Mouse (Mus musculus): ENCODE results near the gene Atpaf1. TPM values are rescaled to one million over a fixed set of nuclear protein-coding genes. Genes with fewer than 3 reads are reported as not detected.

Atpaf1 gene
- polyA plus RNA-seq, 1 experiment = not detected

DNA sequence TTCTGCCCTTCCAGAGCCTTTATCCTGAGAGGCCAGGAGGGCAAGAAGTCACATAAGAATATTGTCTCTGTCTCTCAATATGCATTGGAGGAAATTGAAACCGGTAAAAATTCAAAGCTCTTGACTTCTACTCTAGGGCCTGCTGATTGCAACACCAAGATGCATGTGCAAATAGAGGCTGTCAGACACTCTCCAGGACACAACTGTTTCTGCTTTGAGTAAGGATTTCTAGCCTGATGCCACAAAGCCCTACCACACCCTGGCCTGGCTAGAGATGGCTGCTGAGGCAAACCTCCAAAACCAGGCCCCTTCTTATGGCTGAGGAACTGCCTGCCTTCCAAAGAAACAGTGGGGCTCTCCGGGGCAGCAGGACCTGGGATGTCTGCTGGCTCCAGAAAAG is 51.0 kb downstream of the Atpaf1 start:
- no peak overlapping the region for H3K4me3 ChIP-seq (ENCODE audit: insufficient read depth, low read depth, low read length)
- H3K4me1 ChIP-seq (ENCODE audit: control insufficient read depth, insufficient read depth, low read length) = peaks cover 3% of the 10 kb centered on the region; the same call in 1 of the 2 replicates
- H3K27ac ChIP-seq (ENCODE audit: insufficient read depth, low read depth, low read length) = no peak overlapping the region
- no peak for TF ChIP-seq CTCF (IDR thresholded peaks at IDR 0.05; ENCODE audit: insufficient read depth, low read depth, low read length)
- no peak for TF ChIP-seq POLR2A (IDR thresholded peaks at IDR 0.05; ENCODE audit: insufficient read depth, low read depth, low read length)
- WGBS = 71% methylated on average over 2 of the region's 2 CpGs

GRCm38 (mm10) chr4:115838196-115838595 is 53.6 kb downstream of the Atpaf1 start:
- Histone ChIP-seq H3K27ac (ENCODE audit: insufficient read depth, low read depth, low read length) (no peak overlapping the region), H3K4me1 (ENCODE audit: control insufficient read depth, insufficient read depth, low read length) (peaks cover 3% of the 10 kb centered on the region; the same call in 1 of the 2 replicates), H3K4me3 (ENCODE audit: insufficient read depth, low read depth, low read length) (no peak overlapping the region)
- WGBS = 65% methylated on average over 4 of the region's 4 CpGs
- no peak for TF ChIP-seq CTCF (IDR thresholded peaks at IDR 0.05; ENCODE audit: insufficient read depth, low read depth, low read length)
- TF ChIP-seq POLR2A (IDR thresholded peaks at IDR 0.05; ENCODE audit: insufficient read depth, low read depth, low read length) = no peak

DNA sequence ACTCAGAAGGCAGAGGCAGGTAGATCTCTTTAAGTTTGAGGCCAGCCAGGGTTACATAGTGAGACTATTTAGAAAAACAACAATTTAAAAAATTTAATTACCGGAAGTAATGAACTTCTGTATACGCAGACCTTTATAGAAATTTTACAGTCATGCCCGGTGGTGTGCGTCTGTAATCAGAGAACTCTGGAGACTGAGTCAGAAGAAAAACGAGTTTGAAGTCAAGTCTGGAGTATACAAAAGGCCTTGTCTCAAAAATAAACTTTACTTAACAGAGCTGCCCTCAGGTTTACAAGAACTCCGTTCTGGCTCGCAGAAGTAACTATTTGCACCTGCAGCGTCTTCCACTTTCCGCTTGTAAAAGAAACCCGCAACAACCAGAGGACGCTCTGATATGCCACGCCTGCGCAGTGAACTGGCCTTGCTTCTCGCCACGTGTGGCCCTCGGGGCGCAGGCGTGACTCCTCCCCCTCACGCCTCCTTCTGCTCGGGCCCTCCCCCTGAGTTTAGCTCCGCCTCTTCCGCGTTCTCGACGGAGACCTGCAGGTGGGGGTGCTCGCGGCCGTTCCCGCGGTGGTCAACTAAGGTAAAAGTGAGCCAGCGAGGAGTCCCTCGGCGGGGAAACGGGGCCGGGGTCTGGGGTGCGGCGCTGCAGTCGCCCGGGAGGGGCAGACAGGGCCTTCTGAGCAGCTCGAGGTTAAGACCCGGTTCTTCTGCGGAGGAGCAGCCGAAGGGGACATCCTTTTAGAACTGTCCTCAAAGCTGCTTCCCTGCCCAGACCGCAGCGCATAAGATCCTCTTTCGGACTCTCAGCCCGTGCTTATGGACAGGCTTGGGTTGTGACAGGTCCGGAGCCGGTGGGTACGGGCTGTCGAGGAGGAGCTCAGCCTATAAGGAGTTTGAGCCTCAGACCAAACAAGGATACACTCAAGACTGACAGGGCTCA is 54.4 kb downstream of the Atpaf1 start, which contains the start of gene Mknk1:
TSS of gene Mknk1 (plus strand) at position 503 of the 946 bp plus-strand sequence.
- WGBS = 1% methylated on average over 51 of the region's 51 CpGs
- H3K27ac ChIP-seq (ENCODE audit: insufficient read depth, low read depth, low read length) = no peak within 1 kb of the TSS
- H3K4me3 ChIP-seq (ENCODE audit: insufficient read depth, low read depth, low read length) = peak within 1 kb of the TSS; percentile 57
- peaks cover 3% of the 10 kb centered on the region; the same call in 1 of the 2 replicates for H3K4me1 ChIP-seq (ENCODE audit: control insufficient read depth, insufficient read depth, low read length)
- TF ChIP-seq CTCF (IDR thresholded peaks at IDR 0.05; ENCODE audit: insufficient read depth, low read depth, low read length) = no peak
- TF ChIP-seq POLR2A (IDR thresholded peaks at IDR 0.05; ENCODE audit: insufficient read depth, low read depth, low read length) = peak; percentile 56; the same call in 1 of the 2 replicates

GRCm38 (mm10) chr4:115839956-115840355 is 55.3 kb downstream of the Atpaf1 start:
- Histone ChIP-seq H3K4me1 (ENCODE audit: control insufficient read depth, insufficient read depth, low read length) (peaks cover 3% of the 10 kb centered on the region; the same call in 1 of the 2 replicates), H3K4me3 (ENCODE audit: insufficient read depth, low read depth, low read length) (no peak overlapping the region), H3K27ac (ENCODE audit: insufficient read depth, low read depth, low read length) (no peak overlapping the region)
- TF ChIP-seq CTCF (IDR thresholded peaks at IDR 0.05; ENCODE audit: insufficient read depth, low read depth, low read length) (no peak), POLR2A (IDR thresholded peaks at IDR 0.05; ENCODE audit: insufficient read depth, low read depth, low read length) (no peak)
- 70% methylated on average over 4 of the region's 4 CpGs for WGBS

DNA sequence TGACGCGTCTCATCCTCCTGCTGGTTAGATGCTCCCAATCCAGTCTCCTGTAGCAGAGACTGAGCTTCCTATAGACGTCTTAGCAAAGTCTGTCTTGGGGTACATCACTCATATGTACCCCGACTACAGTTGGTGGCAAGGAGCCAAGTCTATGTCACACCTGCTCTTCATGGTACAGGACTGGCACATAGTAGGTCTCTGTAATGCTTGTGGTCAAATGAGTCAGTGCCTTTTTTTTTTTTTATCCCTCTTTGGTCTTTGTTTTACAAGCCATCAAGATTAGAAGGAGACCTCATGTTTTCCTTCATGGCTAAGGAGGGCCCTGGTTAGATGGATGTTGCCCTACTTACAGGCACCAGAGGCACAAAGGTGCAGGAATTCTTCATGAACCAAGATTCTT is 56.2 kb downstream of the Atpaf1 start:
- Histone ChIP-seq H3K4me3 (ENCODE audit: insufficient read depth, low read depth, low read length) (no peak overlapping the region), H3K4me1 (ENCODE audit: control insufficient read depth, insufficient read depth, low read length) (peaks cover 3% of the 10 kb centered on the region; the same call in 1 of the 2 replicates), H3K27ac (ENCODE audit: insufficient read depth, low read depth, low read length) (no peak overlapping the region)
- 89% methylated on average over 4 of the region's 4 CpGs for WGBS
- TF ChIP-seq POLR2A (IDR thresholded peaks at IDR 0.05; ENCODE audit: insufficient read depth, low read depth, low read length) (no peak), CTCF (IDR thresholded peaks at IDR 0.05; ENCODE audit: insufficient read depth, low read depth, low read length) (no peak)

DNA sequence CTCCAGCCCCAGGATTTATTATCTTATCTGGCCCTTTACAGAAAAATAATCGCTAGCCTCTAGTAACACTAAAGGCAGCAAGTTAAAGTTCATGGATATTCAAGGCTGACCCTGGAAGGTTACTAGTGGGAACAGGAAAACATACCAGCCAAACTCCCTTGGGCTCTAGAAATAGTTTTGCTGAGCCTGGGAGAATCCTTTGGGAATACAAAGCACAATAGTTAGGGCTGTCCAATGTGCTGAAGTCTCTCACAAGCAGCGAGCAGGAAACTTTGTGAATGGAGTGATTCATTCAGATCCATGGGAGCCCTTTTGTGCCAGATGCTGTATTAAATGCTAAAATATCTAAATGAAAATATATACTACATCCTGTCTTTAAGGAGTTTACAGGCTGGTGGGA is 62.0 kb downstream of the Atpaf1 start:
- 76% methylated on average over 2 of the region's 2 CpGs for WGBS
- no peak for TF ChIP-seq CTCF (IDR thresholded peaks at IDR 0.05; ENCODE audit: insufficient read depth, low read depth, low read length)
- no peak for TF ChIP-seq POLR2A (IDR thresholded peaks at IDR 0.05; ENCODE audit: insufficient read depth, low read depth, low read length)
- Histone ChIP-seq H3K27ac (ENCODE audit: insufficient read depth, low read depth, low read length) (no peak overlapping the region), H3K4me1 (ENCODE audit: control insufficient read depth, insufficient read depth, low read length) (no peaks in the 10 kb centered on the region; the same call in 1 of the 2 replicates), H3K4me3 (ENCODE audit: insufficient read depth, low read depth, low read length) (no peak overlapping the region)

DNA sequence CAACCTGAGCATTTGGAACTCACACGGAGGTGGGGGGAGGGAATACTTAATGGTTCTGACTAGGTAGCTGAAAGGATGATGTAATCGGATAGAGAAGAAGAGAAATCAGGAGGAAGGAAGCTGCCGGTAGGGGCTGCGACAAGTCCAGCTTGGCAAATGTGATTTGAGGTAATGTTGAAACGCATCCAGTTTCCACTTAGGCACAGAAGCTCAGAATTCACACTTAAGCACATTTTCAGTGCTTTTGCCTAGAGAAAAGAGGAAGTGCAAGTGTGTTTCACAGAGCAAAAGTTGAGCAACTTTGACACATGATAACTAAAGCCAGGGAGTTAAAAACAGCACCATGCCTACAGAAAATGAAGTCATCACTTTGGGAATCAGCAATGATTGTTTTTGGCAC is 62.8 kb downstream of the Atpaf1 start:
- Histone ChIP-seq H3K4me3 (ENCODE audit: insufficient read depth, low read depth, low read length) (no peak overlapping the region), H3K27ac (ENCODE audit: insufficient read depth, low read depth, low read length) (no peak overlapping the region), H3K4me1 (ENCODE audit: control insufficient read depth, insufficient read depth, low read length) (no peaks in the 10 kb centered on the region; the same call in 1 of the 2 replicates)
- TF ChIP-seq POLR2A (IDR thresholded peaks at IDR 0.05; ENCODE audit: insufficient read depth, low read depth, low read length) (no peak), CTCF (IDR thresholded peaks at IDR 0.05; ENCODE audit: insufficient read depth, low read depth, low read length) (no peak)
- 37% methylated on average over 5 of the region's 5 CpGs for WGBS

- no peak overlapping the region for H3K27ac ChIP-seq (ENCODE audit: insufficient read depth, low read depth, low read length)
- TF ChIP-seq POLR2A (IDR thresholded peaks at IDR 0.05; ENCODE audit: insufficient read depth, low read depth, low read length) (no peak), CTCF (IDR thresholded peaks at IDR 0.05; ENCODE audit: insufficient read depth, low read depth, low read length) (no peak)
- H3K4me1 ChIP-seq (ENCODE audit: control insufficient read depth, insufficient read depth, low read length) = no peaks in the 10 kb centered on the region; the same call in 1 of the 2 replicates
- H3K4me3 ChIP-seq (ENCODE audit: insufficient read depth, low read depth, low read length) = no peak overlapping the region
- 92% methylated on average over 1 of the region's 1 CpGs for WGBS
Measured at GRCm38 (mm10) chr4:115848083-115848482, 63.5 kb downstream of the Atpaf1 start.
